Mouse (Mus musculus): ENCODE measurements around the gene Ralb. TPM values are rescaled to one million over a fixed set of nuclear protein-coding genes. Genes with fewer than 3 reads are reported as not detected.

Gene Ralb
- polyA plus RNA-seq, 1 experiment from 2014 or later = 43.9 TPM

Other genes starting within 250 kb of the Ralb start
- 0.05 and 0.09 TPM in 2 replicates for gene Inhbb, start 82.5 kb downstream of the Ralb start, polyA plus RNA-seq (2015; fragmentation: Nextera tagmentation; extraction: Ambion mirVana)
- gene Tmem185b, start 21.4 kb upstream of the Ralb start, polyA plus RNA-seq (2015; fragmentation: Nextera tagmentation; extraction: Ambion mirVana) = 9.8 and 10.2 TPM in 2 replicates
- 11.8 and 15.6 TPM in 2 replicates for gene Epb41l5, start 144.2 kb upstream of the Ralb start, polyA plus RNA-seq (2015; fragmentation: Nextera tagmentation; extraction: Ambion mirVana)